Mouse (Mus musculus): ENCODE data around the gene Ikzf5.

Ikzf5 gene

DNA sequence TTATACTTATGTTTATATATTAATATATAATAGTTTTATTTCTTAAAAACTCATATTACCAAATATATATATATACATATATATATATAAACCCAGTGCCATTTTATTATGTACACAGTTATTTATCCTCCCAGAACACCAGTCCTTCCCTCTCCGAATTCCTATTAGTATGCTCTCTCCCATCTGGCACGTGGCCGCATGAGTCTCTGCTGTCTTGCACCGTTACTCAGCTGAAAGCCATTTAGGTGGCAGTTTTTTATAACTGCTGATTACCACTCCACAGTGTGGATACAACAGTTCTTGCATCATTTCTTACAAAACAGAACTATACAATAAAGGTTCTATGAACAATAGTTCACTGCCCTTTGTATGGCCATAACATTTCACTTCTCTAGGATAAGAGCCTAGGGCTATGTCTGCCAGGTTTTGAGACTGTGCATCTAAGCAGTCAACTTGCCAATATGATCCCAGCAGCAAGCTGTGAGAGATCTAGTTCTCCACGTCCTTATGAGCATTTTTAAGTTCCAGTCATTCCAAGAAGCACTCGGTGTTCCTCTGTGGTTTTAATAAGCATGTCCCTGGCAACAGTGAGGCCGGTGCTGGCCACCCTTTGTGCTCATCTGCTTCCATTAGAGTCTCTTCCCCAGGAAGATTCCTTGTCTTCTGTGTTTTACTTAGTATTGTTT is 64.3 kb downstream of the Ikzf5 start:
- no peak for DNase-seq (ENCODE audit: low read depth, low spot score)
